Mouse (Mus musculus): ENCODE data around the gene Tsc22d2.

Gene Tsc22d2

DNA sequence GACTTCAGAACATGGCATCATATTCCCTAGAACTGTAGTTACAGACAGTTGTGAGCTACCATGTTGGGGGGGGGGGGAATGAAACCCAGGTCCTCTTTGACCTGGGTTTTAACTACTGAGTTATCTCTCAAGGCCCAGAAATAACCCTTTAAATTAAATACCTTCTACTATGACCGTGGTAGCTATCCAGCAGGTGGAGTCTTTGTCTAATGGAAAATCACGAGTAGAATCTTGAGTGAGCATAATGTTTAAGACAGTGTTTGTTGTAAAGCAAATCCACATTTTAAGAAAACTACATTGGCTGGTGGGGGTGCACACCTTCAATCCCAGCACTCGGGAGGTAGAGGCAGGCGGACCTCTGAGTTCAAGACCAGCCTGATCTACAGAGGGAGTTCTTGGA is 99.0 kb downstream of the Tsc22d2 start:
- DNase-seq (ENCODE audit: low read depth, low spot score), result no peak

DNA sequence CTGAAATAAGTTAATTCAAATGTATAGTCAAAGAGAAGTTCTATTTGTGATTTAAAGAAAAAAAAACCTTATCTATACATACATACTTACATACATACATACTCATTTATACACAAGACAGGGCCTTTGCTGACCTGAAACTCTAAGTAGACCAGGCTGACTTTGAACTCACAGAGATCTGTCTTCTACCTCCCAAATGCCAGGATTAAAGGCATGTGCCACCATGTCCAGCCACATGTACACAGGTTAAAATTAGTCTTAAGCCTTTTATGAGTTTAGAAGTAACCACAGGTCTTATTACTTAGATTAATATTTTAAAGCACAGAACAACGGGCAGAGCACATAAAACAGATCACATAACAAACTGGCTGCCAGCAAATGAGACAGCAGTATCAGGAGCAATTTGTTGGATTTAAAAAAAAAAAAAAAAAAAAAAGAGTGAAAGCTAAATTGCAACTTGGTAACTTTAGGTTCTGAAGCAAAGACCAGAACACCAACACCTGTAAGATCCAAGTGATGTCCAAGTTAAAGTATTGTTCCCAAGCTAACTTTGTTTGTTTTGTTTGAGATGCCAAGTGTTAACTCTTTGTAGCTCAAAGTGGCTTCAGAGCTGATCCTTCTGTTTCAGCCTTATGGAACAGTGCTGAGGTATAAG is 101.6 kb downstream of the Tsc22d2 start:
- no peak for DNase-seq (ENCODE audit: low read depth, low spot score)

Measured in R1 (cell line).